Mouse (Mus musculus): ENCODE data around the gene Slc24a3.

The Slc24a3 gene

DNA sequence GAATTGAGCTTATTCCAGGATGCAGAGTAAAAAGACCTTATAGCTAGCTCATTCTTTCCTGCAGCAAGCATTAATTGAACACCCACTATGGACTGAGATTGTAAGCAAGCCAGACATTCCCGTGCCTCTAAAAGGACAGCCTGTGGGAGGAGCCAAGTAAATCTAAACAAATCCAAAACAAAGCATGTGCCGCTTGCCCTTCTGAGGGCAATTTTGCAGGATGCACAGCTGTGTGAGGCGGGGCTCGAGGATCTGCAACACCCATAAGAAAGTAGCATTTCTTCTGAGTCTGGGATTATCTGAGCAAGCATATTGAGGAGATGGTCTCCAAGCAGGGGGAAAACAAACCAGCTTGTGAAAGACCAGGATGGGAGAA is 464.2 kb downstream of the Slc24a3 start:
- DNase-seq (ENCODE audit: low spot score) = no peak

GRCm38 (mm10) chr2:145633811-145634210 is 466.3 kb downstream of the Slc24a3 start:
- no peak for DNase-seq (ENCODE audit: low spot score)

- DNase-seq (ENCODE audit: low spot score) = no peak
Measured at GRCm38 (mm10) chr2:145640255-145640984, 472.9 kb downstream of the Slc24a3 start.

GRCm38 (mm10) chr2:145655373-145655960 is 487.9 kb downstream of the Slc24a3 start:
- no peak for DNase-seq (ENCODE audit: low spot score)

- DNase-seq (ENCODE audit: low spot score) = no peak
Measured at GRCm38 (mm10) chr2:145656121-145656520, 488.6 kb downstream of the Slc24a3 start.

GRCm38 (mm10) chr2:145656716-145657115 is 489.2 kb downstream of the Slc24a3 start:
- no peak for DNase-seq (ENCODE audit: low spot score)

- no peak for DNase-seq (ENCODE audit: low spot score)
Measured at GRCm38 (mm10) chr2:145661242-145661641, 493.7 kb downstream of the Slc24a3 start.

GRCm38 (mm10) chr2:145663899-145664298 is 496.3 kb downstream of the Slc24a3 start:
- no peak for DNase-seq (ENCODE audit: low spot score)

- no peak for DNase-seq (ENCODE audit: low spot score)
Measured at GRCm38 (mm10) chr2:145664311-145664710, 496.8 kb downstream of the Slc24a3 start.

DNA sequence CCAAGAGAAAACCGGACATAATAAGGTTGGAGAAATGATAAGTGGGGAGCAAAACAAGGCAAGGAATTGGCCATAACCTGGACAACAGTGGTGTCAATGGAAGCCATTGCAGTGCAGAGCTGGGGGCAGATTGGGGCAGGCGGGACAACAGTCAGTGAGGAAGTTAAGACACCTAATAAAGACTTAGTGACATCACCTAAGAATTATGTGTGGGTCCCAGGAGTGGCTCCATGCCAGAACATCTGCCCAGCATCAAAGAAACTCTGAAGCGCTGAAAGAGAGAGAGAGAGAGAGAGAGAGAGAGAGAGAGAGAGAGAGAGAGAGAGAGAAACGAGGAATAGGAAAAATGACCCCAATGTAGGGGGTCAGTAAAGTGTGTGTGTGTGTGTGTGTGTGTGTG is 500.6 kb downstream of the Slc24a3 start:
- DNase-seq (ENCODE audit: low spot score) = no peak

DNA sequence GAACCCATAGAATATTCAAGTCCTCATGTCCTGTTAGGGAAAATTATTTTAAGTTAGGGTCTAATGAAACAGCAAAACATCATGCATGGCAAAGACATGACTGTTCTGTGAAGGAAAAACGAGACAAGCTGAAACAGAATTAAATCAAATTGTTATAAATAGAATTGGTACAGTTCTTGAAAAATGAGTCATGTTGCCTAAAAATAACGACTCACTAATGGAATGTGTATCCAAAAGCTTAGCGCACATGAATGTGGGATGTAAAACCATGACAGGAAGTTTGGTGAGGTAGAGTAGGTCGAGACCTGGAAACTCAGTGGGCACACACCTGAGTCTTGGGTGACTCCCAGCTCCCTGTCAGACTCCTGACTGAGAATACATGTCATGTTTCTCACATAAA is 502.6 kb downstream of the Slc24a3 start:
- no peak for DNase-seq (ENCODE audit: low spot score)

DNA sequence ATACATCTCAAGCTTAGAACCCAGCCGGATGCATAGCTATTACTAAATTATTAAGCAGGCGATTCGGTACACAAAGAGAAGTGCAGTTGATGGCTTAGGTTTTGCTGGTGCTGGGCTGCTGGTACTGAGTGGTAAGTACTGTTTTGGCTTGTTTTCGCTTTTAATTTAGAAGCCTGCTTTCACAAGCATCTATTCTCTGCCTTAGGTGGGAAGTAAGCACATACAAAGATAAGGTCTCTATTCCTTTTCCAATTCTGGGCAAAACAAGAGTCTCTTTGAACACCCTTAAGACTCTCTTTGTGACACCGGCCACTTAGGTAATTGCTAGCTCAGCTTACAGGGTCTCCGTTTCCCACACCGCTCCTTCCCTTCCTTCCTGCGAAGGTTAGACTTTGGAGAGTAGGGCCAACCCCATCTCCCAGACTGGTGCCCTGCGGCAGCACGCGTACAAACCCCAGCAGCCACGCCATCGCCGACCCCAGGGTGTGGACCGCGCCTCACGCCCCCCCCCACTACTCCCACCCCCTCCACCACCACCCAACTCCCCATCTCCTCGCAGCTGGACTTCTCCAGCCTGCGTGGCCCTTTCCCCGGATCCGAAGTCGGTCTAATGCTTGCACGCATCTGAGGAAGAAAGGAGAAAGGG is 507.1 kb downstream of the Slc24a3 start:
- no peak for DNase-seq (ENCODE audit: low spot score)

- DNase-seq (ENCODE audit: low spot score) = peak; percentile 9
Measured at GRCm38 (mm10) chr2:145675142-145675755, 507.7 kb downstream of the Slc24a3 start, which contains the start of gene Rin2. Gene Rin2 (plus strand): TSS chr2:145675215.

GRCm38 (mm10) chr2:145675756-145676543 is 508.4 kb downstream of the Slc24a3 start:
- DNase-seq (ENCODE audit: low spot score) = no peak

GRCm38 (mm10) chr2:145676544-145676925 is 509.0 kb downstream of the Slc24a3 start:
- DNase-seq (ENCODE audit: low spot score) = no peak

- DNase-seq (ENCODE audit: low spot score) = no peak
Measured at GRCm38 (mm10) chr2:145676936-145677335, 509.4 kb downstream of the Slc24a3 start.

- no peak for DNase-seq (ENCODE audit: low spot score)
Measured at GRCm38 (mm10) chr2:145680141-145680540, 512.6 kb downstream of the Slc24a3 start.

- DNase-seq (ENCODE audit: low spot score) = no peak
Measured at GRCm38 (mm10) chr2:145680762-145681161, 513.2 kb downstream of the Slc24a3 start.

DNA sequence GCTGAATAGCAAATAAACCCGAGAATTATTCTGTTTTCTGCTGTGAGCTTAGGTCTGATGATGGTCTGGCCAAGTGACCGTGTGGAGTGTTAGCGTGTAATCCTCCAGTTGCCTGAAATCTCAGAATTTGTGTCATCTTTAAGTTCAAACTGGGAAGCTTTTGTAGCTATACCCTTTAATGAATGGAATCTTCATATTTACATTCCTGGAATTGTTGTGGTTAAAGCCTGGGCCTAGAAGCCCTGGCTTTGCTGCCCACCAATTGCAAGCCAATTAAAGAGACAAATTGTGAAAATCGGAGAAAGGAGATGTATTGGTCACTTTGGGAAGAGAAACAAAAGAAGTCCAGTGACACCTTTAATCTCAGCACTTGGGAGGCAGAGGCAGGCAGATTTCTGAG is 514.1 kb downstream of the Slc24a3 start:
- no peak for DNase-seq (ENCODE audit: low spot score)

GRCm38 (mm10) chr2:145682924-145683323 is 515.4 kb downstream of the Slc24a3 start:
- no peak for DNase-seq (ENCODE audit: low spot score)

DNA sequence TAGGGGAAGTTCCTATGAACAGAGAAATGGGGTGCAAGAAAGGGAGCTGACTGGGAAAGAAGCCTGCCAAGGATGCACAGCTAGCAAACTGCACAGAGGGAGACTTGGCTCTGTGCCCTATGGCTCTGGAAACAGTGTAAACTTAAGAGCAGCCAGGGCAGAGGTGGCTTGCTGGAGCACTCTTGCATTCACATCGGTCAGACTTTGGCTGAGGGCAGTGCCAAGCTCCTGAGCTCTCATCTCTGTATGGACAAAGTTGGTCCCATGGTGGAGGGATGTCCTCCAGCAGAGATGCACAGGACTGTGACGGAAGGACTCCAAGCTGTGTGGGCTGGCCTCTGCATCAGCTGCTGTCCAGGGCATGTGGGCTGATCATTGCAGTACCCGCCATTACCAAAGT is 516.0 kb downstream of the Slc24a3 start:
- DNase-seq (ENCODE audit: low spot score) = no peak

DNA sequence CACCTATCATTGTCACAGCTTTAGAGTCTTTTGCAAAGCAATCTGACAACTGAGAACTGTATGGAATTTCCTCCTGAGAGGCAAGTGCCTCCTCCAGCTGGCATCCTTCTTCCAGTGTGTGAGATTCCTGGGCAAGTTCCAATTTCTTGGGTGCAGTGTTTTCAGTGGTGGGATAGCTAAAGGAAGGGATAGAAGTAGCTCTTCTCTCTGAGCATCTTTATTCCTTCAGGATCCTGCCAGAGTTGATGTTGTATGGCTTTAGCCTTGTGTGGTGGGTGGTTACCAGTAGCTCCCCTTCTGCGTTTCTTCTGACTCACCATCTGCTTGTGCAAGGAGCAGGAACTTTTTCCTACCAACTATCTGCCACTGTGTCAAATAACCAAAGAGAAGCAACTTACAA is 516.6 kb downstream of the Slc24a3 start:
- DNase-seq (ENCODE audit: low spot score) = no peak

Measured in c-Kit-positive CD71-positive TER-119-positive erythroid progenitor cells, embryonic 14.5 days (primary cell).